Mouse (Mus musculus) testis, adult 2 months (tissue): ENCODE measurements at regions not wholly inside any gene's neighbourhood (a gene's known extent, or its start where the extent isn't known, plus 50 kb on each side); places are given as distances from the start of the nearest gene placed in this dataset.

Experiments used
- H3K27ac ChIP-seq: fragments of 200-500 bp; 2 replicates; pipeline ENCODE4 v1.5.1; 2012; ENCODE audit warnings: low read depth, low read length; ENCODE audit not compliant: control insufficient read depth, insufficient read depth
- H3K27me3 ChIP-seq: fragments of 200-500 bp; 2 replicates; pipeline ENCODE4 v1.6.1; 2012; ENCODE audit warnings: mild to moderate bottlenecking, low read length, moderate library complexity; ENCODE audit not compliant: control insufficient read depth, insufficient read depth
- H3K36me3 ChIP-seq: fragments of 200-500 bp; 2 replicates; pipeline ENCODE4 v1.6.1; 2012; ENCODE audit warnings: mild to moderate bottlenecking, low read length; ENCODE audit not compliant: control insufficient read depth, insufficient read depth
- H3K4me1 ChIP-seq: fragments of 200-500 bp; 2 replicates; pipeline ENCODE4 v1.6.1; 2012; ENCODE audit warnings: low read length; ENCODE audit not compliant: control insufficient read depth, insufficient read depth
- H3K4me3 ChIP-seq: fragments of 200-500 bp; 2 replicates; pipeline ENCODE4 v1.5.1; 2012; ENCODE audit warnings: low read depth, mild to moderate bottlenecking, low read length, moderate library complexity, mixed read lengths; ENCODE audit not compliant: control insufficient read depth
- CTCF ChIP-seq: fragments of 200-500 bp; IDR thresholded peaks from 2 replicates; pipeline ENCODE4 v1.5.1; 2012; ENCODE audit warnings: low read depth, mild to moderate bottlenecking, inconsistent platforms, low read length, moderate library complexity; ENCODE audit not compliant: control insufficient read depth, insufficient read depth, insufficient replicate concordance
- POLR2A ChIP-seq: fragments of 200-500 bp; IDR thresholded peaks from 2 replicates; pipeline ENCODE4 v1.6.1; 2012; ENCODE audit warnings: low read depth, mild to moderate bottlenecking, inconsistent platforms, low read length, moderate library complexity; ENCODE audit not compliant: control insufficient read depth

GRCm38 (mm10) chr10:8032203-8032602 lies 76.2 kb upstream of the Tab2 start:
- Histone ChIP-seq H3K4me1 (no peaks in the 10 kb centered on the region), H3K36me3 (no peaks in the 10 kb centered on the region), H3K27me3 (no peaks in the 10 kb centered on the region), H3K27ac (no peak overlapping the region), H3K4me3 (no peak overlapping the region)
- TF ChIP-seq CTCF, result no peak
- no peak for TF ChIP-seq POLR2A

- Histone ChIP-seq H3K4me1 (peaks cover 2% of the 10 kb centered on the region; the same call in 1 of the 2 replicates), H3K27me3 (no peaks in the 10 kb centered on the region), H3K27ac (no peak overlapping the region), H3K4me3 (no peak overlapping the region), H3K36me3 (no peaks in the 10 kb centered on the region)
- TF ChIP-seq CTCF, result no peak
- TF ChIP-seq POLR2A, result no peak
These were observed 72.8 kb upstream of the Tab2 start for GRCm38 (mm10) chr10:8028840-8029239.

GRCm38 (mm10) chr10:8027023-8027422 lies 71.0 kb upstream of the Tab2 start:
- peaks cover 2% of the 10 kb centered on the region; the same call in 1 of the 2 replicates for H3K4me1 ChIP-seq
- H3K36me3 ChIP-seq, result no peaks in the 10 kb centered on the region
- no peak for TF ChIP-seq POLR2A
- no peak for TF ChIP-seq CTCF
- no peaks in the 10 kb centered on the region for H3K27me3 ChIP-seq
- H3K4me3 ChIP-seq, result no peak overlapping the region
- H3K27ac ChIP-seq, result no peak overlapping the region

GRCm38 (mm10) chr10:8023741-8024140 lies 67.7 kb upstream of the Tab2 start:
- no peaks in the 10 kb centered on the region for H3K36me3 ChIP-seq
- TF ChIP-seq POLR2A (no peak), CTCF (no peak)
- peaks cover 2% of the 10 kb centered on the region; the same call in 1 of the 2 replicates for H3K4me1 ChIP-seq
- no peak overlapping the region for H3K27ac ChIP-seq
- H3K4me3 ChIP-seq, result no peak overlapping the region
- H3K27me3 ChIP-seq, result no peaks in the 10 kb centered on the region

- no peak for TF ChIP-seq POLR2A
- TF ChIP-seq CTCF, result no peak
- Histone ChIP-seq H3K27me3 (no peaks in the 10 kb centered on the region), H3K4me3 (no peak overlapping the region), H3K4me1 (peaks cover 2% of the 10 kb centered on the region; the same call in 1 of the 2 replicates), H3K36me3 (no peaks in the 10 kb centered on the region), H3K27ac (no peak overlapping the region)
These were observed 65.9 kb upstream of the Tab2 start for GRCm38 (mm10) chr10:8021971-8022370.

GRCm38 (mm10) chr10:8020916-8021705 lies 65.1 kb upstream of the Tab2 start:
- Histone ChIP-seq H3K27ac (no peak overlapping the region), H3K27me3 (no peaks in the 10 kb centered on the region), H3K4me1 (peaks cover under 1% of the 10 kb centered on the region; the same call in 1 of the 2 replicates), H3K36me3 (no peaks in the 10 kb centered on the region), H3K4me3 (no peak overlapping the region)
- no peak for TF ChIP-seq POLR2A
- TF ChIP-seq CTCF, result no peak

- Histone ChIP-seq H3K4me3 (no peak overlapping the region), H3K4me1 (no peaks in the 10 kb centered on the region), H3K36me3 (no peaks in the 10 kb centered on the region), H3K27ac (no peak overlapping the region), H3K27me3 (no peaks in the 10 kb centered on the region)
- TF ChIP-seq CTCF, result no peak
- no peak for TF ChIP-seq POLR2A
These were observed 64.1 kb upstream of the Tab2 start for GRCm38 (mm10) chr10:8020113-8020512.
